Mouse (Mus musculus): Measurements from ENCODE around the gene Gsap. TPM values are rescaled to one million over a fixed set of nuclear protein-coding genes. Genes with fewer than 3 reads are reported as not detected.

Gene Gsap
- polyA plus RNA-seq, 1 experiment from 2014 or later: 9.1 TPM

- no peak overlapping the region for H3K27ac ChIP-seq (replicated peaks; ENCODE audit: low read depth, low read length)
- H3K9ac ChIP-seq (replicated peaks; ENCODE audit: low read length): no peak overlapping the region
- H3K4me3 ChIP-seq (replicated peaks; ENCODE audit: low read depth, low read length): no peak overlapping the region
- DNase-seq (no peak), ATAC-seq (ENCODE audit: low FRiP score, low TSS enrichment) (no peak)
- peaks cover 14% of the 10 kb centered on the region for H3K4me1 ChIP-seq (ENCODE audit: control insufficient read depth, insufficient read depth, low read length)
- H3K4me2 ChIP-seq (ENCODE audit: low read length): no peak overlapping the region
- H3K9me3 ChIP-seq (ENCODE audit: control insufficient read depth, low read length): no peaks in the 10 kb centered on the region
- no peaks in the 10 kb centered on the region for H3K36me3 ChIP-seq (ENCODE audit: control insufficient read depth, insufficient read depth, low read length)
- WGBS: 86% methylated on average over 7 of the region's 7 CpGs
- H3K27me3 ChIP-seq (ENCODE audit: control insufficient read depth, insufficient read depth, low read length): no peaks in the 10 kb centered on the region
These were observed 74.7 kb downstream of the Gsap start for GRCm38 (mm10) chr5:21260746-21261145.

- H3K27me3 ChIP-seq (ENCODE audit: control insufficient read depth, insufficient read depth, low read length): no peaks in the 10 kb centered on the region
- DNase-seq: peak; percentile 48
- H3K4me2 ChIP-seq (ENCODE audit: low read length): no peak overlapping the region
- H3K4me1 ChIP-seq (ENCODE audit: control insufficient read depth, insufficient read depth, low read length): peaks cover 14% of the 10 kb centered on the region
- 30% methylated on average over 6 of the region's 6 CpGs for WGBS
- H3K27ac ChIP-seq (replicated peaks; ENCODE audit: low read depth, low read length): 0 out of 2 replicates have a peak overlapping the region, but pooled peaks have one; percentile 49
- ATAC-seq (ENCODE audit: low FRiP score, low TSS enrichment): no peak
- H3K9me3 ChIP-seq (ENCODE audit: control insufficient read depth, low read length): no peaks in the 10 kb centered on the region
- H3K36me3 ChIP-seq (ENCODE audit: control insufficient read depth, insufficient read depth, low read length): no peaks in the 10 kb centered on the region
- no peak overlapping the region for H3K4me3 ChIP-seq (replicated peaks; ENCODE audit: low read depth, low read length)
- no peak overlapping the region for H3K9ac ChIP-seq (replicated peaks; ENCODE audit: low read length)
These were observed 75.3 kb downstream of the Gsap start for GRCm38 (mm10) chr5:21261202-21261844.

GRCm38 (mm10) chr5:21263202-21264055 is 77.4 kb downstream of the Gsap start:
- H3K9ac ChIP-seq (replicated peaks; ENCODE audit: low read length): no peak overlapping the region
- no peak overlapping the region for H3K4me3 ChIP-seq (replicated peaks; ENCODE audit: low read depth, low read length)
- H3K4me1 ChIP-seq (ENCODE audit: control insufficient read depth, insufficient read depth, low read length): peaks cover 14% of the 10 kb centered on the region
- H3K4me2 ChIP-seq (ENCODE audit: low read length): no peak overlapping the region
- H3K36me3 ChIP-seq (ENCODE audit: control insufficient read depth, insufficient read depth, low read length): no peaks in the 10 kb centered on the region
- WGBS: 19% methylated on average over 18 of the region's 18 CpGs
- ATAC-seq (ENCODE audit: low FRiP score, low TSS enrichment) (peak; percentile 66), DNase-seq (peak; percentile 71)
- H3K27ac ChIP-seq (replicated peaks; ENCODE audit: low read depth, low read length): peak overlapping the region; percentile 68
- H3K9me3 ChIP-seq (ENCODE audit: control insufficient read depth, low read length): no peaks in the 10 kb centered on the region
- no peaks in the 10 kb centered on the region for H3K27me3 ChIP-seq (ENCODE audit: control insufficient read depth, insufficient read depth, low read length)

- H3K4me2 ChIP-seq (ENCODE audit: low read length): no peak overlapping the region
- DNase-seq: no peak
- peaks cover 14% of the 10 kb centered on the region for H3K4me1 ChIP-seq (ENCODE audit: control insufficient read depth, insufficient read depth, low read length)
- H3K27ac ChIP-seq (replicated peaks; ENCODE audit: low read depth, low read length): peak overlapping the region; percentile 68; the same call in 1 of the 2 replicates
- H3K4me3 ChIP-seq (replicated peaks; ENCODE audit: low read depth, low read length): no peak overlapping the region
- 84% methylated on average over 8 of the region's 8 CpGs for WGBS
- peak; percentile 53; the same call in 1 of the 2 replicates for ATAC-seq (ENCODE audit: low FRiP score, low TSS enrichment)
- H3K9me3 ChIP-seq (ENCODE audit: control insufficient read depth, low read length): no peaks in the 10 kb centered on the region
- no peaks in the 10 kb centered on the region for H3K36me3 ChIP-seq (ENCODE audit: control insufficient read depth, insufficient read depth, low read length)
- no peaks in the 10 kb centered on the region for H3K27me3 ChIP-seq (ENCODE audit: control insufficient read depth, insufficient read depth, low read length)
- H3K9ac ChIP-seq (replicated peaks; ENCODE audit: low read length): no peak overlapping the region
These were observed 78.4 kb downstream of the Gsap start for GRCm38 (mm10) chr5:21264352-21265021.

- peaks cover 14% of the 10 kb centered on the region for H3K4me1 ChIP-seq (ENCODE audit: control insufficient read depth, insufficient read depth, low read length)
- WGBS: 18% methylated on average over 4 of the region's 4 CpGs
- no peak overlapping the region for H3K9ac ChIP-seq (replicated peaks; ENCODE audit: low read length)
- ATAC-seq (ENCODE audit: low FRiP score, low TSS enrichment): peak; percentile 70; the same call in 1 of the 2 replicates
- H3K4me3 ChIP-seq (replicated peaks; ENCODE audit: low read depth, low read length): no peak overlapping the region
- H3K27ac ChIP-seq (replicated peaks; ENCODE audit: low read depth, low read length): no peak overlapping the region
- no peaks in the 10 kb centered on the region for H3K9me3 ChIP-seq (ENCODE audit: control insufficient read depth, low read length)
- no peak overlapping the region for H3K4me2 ChIP-seq (ENCODE audit: low read length)
- no peaks in the 10 kb centered on the region for H3K27me3 ChIP-seq (ENCODE audit: control insufficient read depth, insufficient read depth, low read length)
- DNase-seq: peak; percentile 97
- no peaks in the 10 kb centered on the region for H3K36me3 ChIP-seq (ENCODE audit: control insufficient read depth, insufficient read depth, low read length)
These were observed 79.0 kb downstream of the Gsap start for GRCm38 (mm10) chr5:21265049-21265448.

- WGBS: 74% methylated on average over 2 of the region's 2 CpGs
These were observed 81.0 kb downstream of the Gsap start for GRCm38 (mm10) chr5:21267090-21267489.

GRCm38 (mm10) chr5:21269446-21269845 is 83.4 kb downstream of the Gsap start:
- Histone ChIP-seq H3K36me3 (ENCODE audit: control insufficient read depth, insufficient read depth, low read length) (no peaks in the 10 kb centered on the region), H3K27me3 (ENCODE audit: control insufficient read depth, insufficient read depth, low read length) (no peaks in the 10 kb centered on the region), H3K4me2 (ENCODE audit: low read length) (no peak overlapping the region), H3K9ac (replicated peaks; ENCODE audit: low read length) (no peak overlapping the region), H3K4me1 (ENCODE audit: control insufficient read depth, insufficient read depth, low read length) (no peaks in the 10 kb centered on the region), H3K4me3 (replicated peaks; ENCODE audit: low read depth, low read length) (no peak overlapping the region), H3K9me3 (ENCODE audit: control insufficient read depth, low read length) (no peaks in the 10 kb centered on the region), H3K27ac (replicated peaks; ENCODE audit: low read depth, low read length) (no peak overlapping the region)
- ATAC-seq (ENCODE audit: low FRiP score, low TSS enrichment) (no peak), DNase-seq (no peak)
- WGBS: 85% methylated on average over 5 of the region's 5 CpGs

More at GRCm38 (mm10) chr5:21267090-21267489, 81.0 kb downstream of the Gsap start:
- Histone ChIP-seq H3K36me3 (ENCODE audit: control insufficient read depth, insufficient read depth, low read length) (no peaks in the 10 kb centered on the region), H3K27me3 (ENCODE audit: control insufficient read depth, insufficient read depth, low read length) (no peaks in the 10 kb centered on the region), H3K4me1 (ENCODE audit: control insufficient read depth, insufficient read depth, low read length) (peaks cover 7% of the 10 kb centered on the region; the same call in 1 of the 2 replicates), H3K4me3 (replicated peaks; ENCODE audit: low read depth, low read length) (no peak overlapping the region), H3K4me2 (ENCODE audit: low read length) (no peak overlapping the region), H3K27ac (replicated peaks; ENCODE audit: low read depth, low read length) (no peak overlapping the region), H3K9ac (replicated peaks; ENCODE audit: low read length) (no peak overlapping the region), H3K9me3 (ENCODE audit: control insufficient read depth, low read length) (no peaks in the 10 kb centered on the region)
- no peak for ATAC-seq (ENCODE audit: low FRiP score, low TSS enrichment)
- DNase-seq: no peak

- ATAC-seq (ENCODE audit: low FRiP score, low TSS enrichment) (no peak), DNase-seq (no peak)
- Histone ChIP-seq H3K36me3 (ENCODE audit: control insufficient read depth, insufficient read depth, low read length) (no peaks in the 10 kb centered on the region), H3K27me3 (ENCODE audit: control insufficient read depth, insufficient read depth, low read length) (no peaks in the 10 kb centered on the region), H3K27ac (replicated peaks; ENCODE audit: low read depth, low read length) (no peak overlapping the region), H3K4me3 (replicated peaks; ENCODE audit: low read depth, low read length) (no peak overlapping the region), H3K4me2 (ENCODE audit: low read length) (no peak overlapping the region), H3K9ac (replicated peaks; ENCODE audit: low read length) (no peak overlapping the region), H3K4me1 (ENCODE audit: control insufficient read depth, insufficient read depth, low read length) (no peaks in the 10 kb centered on the region), H3K9me3 (ENCODE audit: control insufficient read depth, low read length) (no peaks in the 10 kb centered on the region)
- 88% methylated on average over 4 of the region's 4 CpGs for WGBS
These were observed 84.7 kb downstream of the Gsap start for GRCm38 (mm10) chr5:21270756-21271155.
